ENCODE assay signal across 8 mouse cellular contexts in genomic region chr6:49142428-49142827, GRCm38 (mm10).
DNase-seq lines count a peak whose midpoint lies in the region; ATAC-seq and TF ChIP-seq lines count a peak whose summit lies in the region.

No protein-coding gene starts in this region.

- H3K4me2 ChIP-seq in kidney, embryonic 15.5 days, result no peak overlapping the region
- no peak overlapping the region for H3K4me2 ChIP-seq in neural tube, embryonic 15.5 days
- H3K4me2 ChIP-seq in midbrain, embryonic 16.5 days (ENCODE audit: low read length), result no peak overlapping the region

- TF ChIP-seq CTCF in E14TG2a.4 (conservative IDR thresholded peaks at IDR 0.05; ENCODE audit: low read length), result peak; percentile 25

- H3K9ac ChIP-seq in kidney, embryonic 15.5 days, result no peak overlapping the region
- no peak overlapping the region for H3K9ac ChIP-seq in neural tube, embryonic 15.5 days (replicated peaks)
- H3K9ac ChIP-seq in midbrain, embryonic 16.5 days (ENCODE audit: low read depth, low read length), result no peak overlapping the region

- H3K9me3 ChIP-seq in kidney, embryonic 15.5 days (replicated peaks), result no peaks in the 10 kb centered on the region
- no peaks in the 10 kb centered on the region for H3K9me3 ChIP-seq in E14TG2a.4 (ENCODE audit: low read length)
- H3K9me3 ChIP-seq in neural tube, embryonic 15.5 days (replicated peaks), result no peaks in the 10 kb centered on the region
- H3K9me3 ChIP-seq in midbrain, embryonic 16.5 days (replicated peaks; ENCODE audit: control insufficient read depth, low read length, poor library complexity, severe bottlenecking), result no peaks in the 10 kb centered on the region

- H3K4me3 ChIP-seq in kidney, embryonic 15.5 days (replicated peaks), result no peak overlapping the region
- no peak overlapping the region for H3K4me3 ChIP-seq in E14TG2a.4 (replicated peaks; ENCODE audit: low read length)
- no peak overlapping the region for H3K4me3 ChIP-seq in neural tube, embryonic 15.5 days (replicated peaks)
- H3K4me3 ChIP-seq in midbrain, embryonic 16.5 days (ENCODE audit: low read depth, low read length), result no peak overlapping the region

- H3K36me3 ChIP-seq in kidney, embryonic 15.5 days, result peaks cover 3% of the 10 kb centered on the region; the same call in 1 of the 2 replicates
- peaks cover 19% of the 10 kb centered on the region for H3K36me3 ChIP-seq in E14TG2a.4 (ENCODE audit: insufficient read depth, low read length)
- H3K36me3 ChIP-seq in neural tube, embryonic 15.5 days, result no peaks in the 10 kb centered on the region
- H3K36me3 ChIP-seq in midbrain, embryonic 16.5 days (ENCODE audit: control insufficient read depth, insufficient read depth, low read length), result no peaks in the 10 kb centered on the region

- no peaks in the 10 kb centered on the region for H3K27me3 ChIP-seq in kidney, embryonic 15.5 days
- no peaks in the 10 kb centered on the region for H3K27me3 ChIP-seq in E14TG2a.4 (ENCODE audit: insufficient read depth, low read length)
- no peaks in the 10 kb centered on the region for H3K27me3 ChIP-seq in neural tube, embryonic 15.5 days (replicated peaks)
- H3K27me3 ChIP-seq in midbrain, embryonic 16.5 days (ENCODE audit: control insufficient read depth, insufficient read depth, low read depth, low read length), result no peaks in the 10 kb centered on the region

- DNase-seq in kidney, adult 18-20 months, result peak; percentile 38
- peak; percentile 51 for DNase-seq in adrenal gland, adult 2 months
- DNase-seq in kidney, postnatal 14 days, result peak; percentile 40
- no peak for DNase-seq in spleen, postnatal 36 days (ENCODE audit: low spot score in 2 of 2)

- ATAC-seq in kidney, embryonic 15.5 days (replicated peaks; ENCODE audit: low FRiP score), result no peak
- ATAC-seq in neural tube, embryonic 15.5 days (ENCODE audit: low FRiP score), result no peak
- no peak for ATAC-seq in midbrain, embryonic 16.5 days

- H3K4me1 ChIP-seq in kidney, embryonic 15.5 days, result peaks cover 10% of the 10 kb centered on the region; the same call in 1 of the 2 replicates
- H3K4me1 ChIP-seq in E14TG2a.4 (replicated peaks; ENCODE audit: low read depth, low read length), result peaks cover 74% of the 10 kb centered on the region
- 0 out of 2 replicates have a peak, but pooled peaks cover 9% of the 10 kb centered on the region for H3K4me1 ChIP-seq in neural tube, embryonic 15.5 days
- no peaks in the 10 kb centered on the region for H3K4me1 ChIP-seq in midbrain, embryonic 16.5 days (ENCODE audit: control insufficient read depth, insufficient read depth, low read length)

- WGBS in kidney, embryonic 15.5 days, result 87% methylated on average over 9 of the region's 9 CpGs
- WGBS in neural tube, embryonic 15.5 days, result 94% methylated on average over 9 of the region's 9 CpGs
- 86% methylated on average over 9 of the region's 9 CpGs for WGBS in midbrain, embryonic 16.5 days

- no peak overlapping the region for H3K27ac ChIP-seq in kidney, embryonic 15.5 days
- H3K27ac ChIP-seq in neural tube, embryonic 15.5 days (replicated peaks), result no peak overlapping the region
- no peak overlapping the region for H3K27ac ChIP-seq in midbrain, embryonic 16.5 days (ENCODE audit: low read length)

Comparison
In these comparisons a context has a peak if more than half of its experiments do, and no peak if none do; other contexts are left out.
1. DNase-seq: peak in kidney, adult 18-20 months (single experiment), adrenal gland, adult 2 months (single experiment) and kidney, postnatal 14 days (single experiment); none in spleen, postnatal 36 days (0 of 2).